Mouse (Mus musculus) C2C12 (cell line): ENCODE results near the gene Elmo2. TPM values are rescaled to one million over a fixed set of nuclear protein-coding genes. Genes with fewer than 3 reads are reported as not detected.

ENCODE experiments used
- H3K27me3 ChIP-seq: one replicate; pipeline ENCODE4 v1.6.1; 2011; ENCODE audit not compliant: control insufficient read depth, insufficient read depth, insufficient read length
- H3K36me3 ChIP-seq: one replicate; pipeline ENCODE4 v1.6.1; 2011; ENCODE audit not compliant: control insufficient read depth, insufficient read depth
- H3K4me3 ChIP-seq: one replicate; pipeline ENCODE4 v1.5.1; 2011; ENCODE audit warnings: mild to moderate bottlenecking, control low read depth; ENCODE audit not compliant: poor library complexity, insufficient read depth, severe bottlenecking
- H3K79me2 ChIP-seq: one replicate; pipeline ENCODE4 v1.6.1; 2011; ENCODE audit not compliant: control insufficient read depth, insufficient read depth
- H3K79me3 ChIP-seq: one replicate; pipeline ENCODE4 v1.6.1; 2011; ENCODE audit warnings: low read depth, control low read depth
- H3ac ChIP-seq: one replicate; pipeline ENCODE3; 2011; ENCODE audit warnings: low read depth; ENCODE audit not compliant: control insufficient read depth, insufficient read length
- CEBPB ChIP-seq: IDR thresholded peaks from one replicate; pipeline ENCODE4 v1.6.1; 2011; ENCODE audit warnings: low read depth, mild to moderate bottlenecking, control low read depth, moderate library complexity
- CTCF ChIP-seq: IDR thresholded peaks from one replicate; pipeline ENCODE4 v1.5.1; 2011; ENCODE audit not compliant: control insufficient read depth, insufficient read depth, insufficient read length
- FOSL1 ChIP-seq: IDR thresholded peaks from one replicate; pipeline ENCODE4 v1.8.0; 2011; ENCODE audit warnings: mild to moderate bottlenecking, low read length; ENCODE audit not compliant: poor library complexity, insufficient read depth, severe bottlenecking
- MAX ChIP-seq: IDR thresholded peaks from one replicate; pipeline ENCODE4 v1.6.1; 2011; ENCODE audit warnings: mild to moderate bottlenecking, control low read depth
- MYOD1 ChIP-seq: IDR thresholded peaks from one replicate; pipeline ENCODE4 v1.6.1; 2011; ENCODE audit warnings: low read depth; ENCODE audit not compliant: control insufficient read depth, insufficient read length
- MYOG ChIP-seq: IDR thresholded peaks from one replicate; pipeline ENCODE4 v1.6.1; 2011; ENCODE audit not compliant: control insufficient read depth, insufficient read length; ENCODE audit errors: extremely low read depth
- USF1 ChIP-seq: IDR thresholded peaks from one replicate; pipeline ENCODE4 v1.6.1; 2011; ENCODE audit warnings: low read depth, mild to moderate bottlenecking, control low read depth, moderate library complexity
- polyA plus RNA-seq: library from polyadenylated mRNA; unstranded; fragments of >200 nt; fragmentation: generic; extraction: Trizol; gene quantifications from one replicate; pipeline ENCODE4 v1.2.1, GENCODE M21; 2012; ENCODE audit warnings: missing spikeins

The Elmo2 gene
- polyA plus RNA-seq, 1 experiment: 26.4 TPM

GRCm38 (mm10) chr2:165248967-165249366, 77.3 kb downstream of the Elmo2 start:
- no peaks in the 10 kb centered on the region for H3K79me3 ChIP-seq
- H3K4me3 ChIP-seq: no peak overlapping the region
- TF ChIP-seq MAX (no peak), MYOG (no peak)
- H3K36me3 ChIP-seq: no peaks in the 10 kb centered on the region
- no peaks in the 10 kb centered on the region for H3K79me2 ChIP-seq
- peaks cover 77% of the 10 kb centered on the region for H3K27me3 ChIP-seq
- H3ac ChIP-seq: no peak overlapping the region

GRCm38 (mm10) chr2:165246349-165246748, 79.9 kb downstream of the Elmo2 start:
- no peak overlapping the region for H3K4me3 ChIP-seq
- H3ac ChIP-seq: no peak overlapping the region
- H3K36me3 ChIP-seq: no peaks in the 10 kb centered on the region
- H3K27me3 ChIP-seq: peaks cover 78% of the 10 kb centered on the region
- no peaks in the 10 kb centered on the region for H3K79me2 ChIP-seq
- TF ChIP-seq MYOD1 (no peak), USF1 (no peak), CEBPB (no peak), CTCF (no peak), MAX (no peak), MYOG (no peak), FOSL1 (no peak)
- H3K79me3 ChIP-seq: no peaks in the 10 kb centered on the region

- H3K27me3 ChIP-seq: peaks cover 96% of the 10 kb centered on the region
These were observed 83.1 kb downstream of the Elmo2 start for GRCm38 (mm10) chr2:165243122-165243720.

GRCm38 (mm10) chr2:165242575-165242974, 83.7 kb downstream of the Elmo2 start:
- no peak overlapping the region for H3ac ChIP-seq
- H3K4me3 ChIP-seq: no peak overlapping the region
- H3K79me3 ChIP-seq: no peaks in the 10 kb centered on the region
- H3K36me3 ChIP-seq: no peaks in the 10 kb centered on the region
- H3K79me2 ChIP-seq: no peaks in the 10 kb centered on the region
- H3K27me3 ChIP-seq: peaks cover 99% of the 10 kb centered on the region
- no peak for TF ChIP-seq MYOG
- TF ChIP-seq CEBPB: no peak
- TF ChIP-seq FOSL1: no peak

More at GRCm38 (mm10) chr2:165243122-165243720, 83.1 kb downstream of the Elmo2 start:
- Histone ChIP-seq H3K79me3 (no peaks in the 10 kb centered on the region), H3K4me3 (no peak overlapping the region), H3K36me3 (no peaks in the 10 kb centered on the region), H3K79me2 (no peaks in the 10 kb centered on the region), H3ac (no peak overlapping the region)
- TF ChIP-seq MYOD1: no peak

- no peaks in the 10 kb centered on the region for H3K36me3 ChIP-seq
- no peaks in the 10 kb centered on the region for H3K79me2 ChIP-seq
- peaks cover 97% of the 10 kb centered on the region for H3K27me3 ChIP-seq
- TF ChIP-seq CEBPB (no peak), MYOG (no peak), MAX (no peak), MYOD1 (no peak), USF1 (no peak), FOSL1 (no peak), CTCF (no peak)
- H3K4me3 ChIP-seq: no peak overlapping the region
- no peaks in the 10 kb centered on the region for H3K79me3 ChIP-seq
- H3ac ChIP-seq: no peak overlapping the region
These were observed 84.5 kb downstream of the Elmo2 start for GRCm38 (mm10) chr2:165241786-165242185.

- peaks cover 93% of the 10 kb centered on the region for H3K27me3 ChIP-seq
- no peak overlapping the region for H3ac ChIP-seq
- no peaks in the 10 kb centered on the region for H3K79me3 ChIP-seq
- no peaks in the 10 kb centered on the region for H3K79me2 ChIP-seq
- no peaks in the 10 kb centered on the region for H3K36me3 ChIP-seq
- TF ChIP-seq MYOG (no peak), CEBPB (no peak), CTCF (no peak), MAX (no peak), FOSL1 (no peak), MYOD1 (no peak), USF1 (no peak)
- no peak overlapping the region for H3K4me3 ChIP-seq
These were observed 85.9 kb downstream of the Elmo2 start for GRCm38 (mm10) chr2:165240371-165240770.
